Mouse (Mus musculus) MEL (cell line): ENCODE measurements at regions not wholly inside any gene's neighbourhood (a gene's known extent, or its start where the extent isn't known, plus 50 kb on each side); places are given as distances from the start of the nearest gene placed in this dataset.

Experiments
- CTCF ChIP-seq, 3 experiments: IDR thresholded peaks in 2 of 3; conservative IDR thresholded peaks in 1 of 3; 2 replicates each; pipeline ENCODE4 v1.5.1; 2011 to 2012; ENCODE audit warnings: low read length in 3 of 3, low read depth in 2 of 3, mild to moderate bottlenecking in 2 of 3, improper control_type of control experiment in 1 of 3, inconsistent platforms in 1 of 3, mixed read lengths in 1 of 3, moderate library complexity in 1 of 3; ENCODE audit not compliant: control insufficient read depth in 1 of 3, insufficient read depth in 1 of 3, poor library complexity in 1 of 3, severe bottlenecking in 1 of 3
- ELF1 ChIP-seq: IDR thresholded peaks from 2 replicates; pipeline ENCODE4 v1.6.1; 2014; ENCODE audit warnings: low read depth, mild to moderate bottlenecking, inconsistent platforms, low read length, improper control_type of control experiment, moderate library complexity
- EP300 ChIP-seq, 2 experiments: IDR thresholded peaks; 2 replicates each; pipeline ENCODE4 v1.6.1; 2011; ENCODE audit warnings: improper control_type of control experiment in 2 of 2, low read length in 2 of 2, low read depth in 1 of 2, mild to moderate bottlenecking in 1 of 2
- GATA1 ChIP-seq: IDR thresholded peaks from 2 replicates; pipeline ENCODE4 v1.6.1; 2011; ENCODE audit warnings: low read depth, low read length, improper control_type of control experiment
- MAX ChIP-seq: IDR thresholded peaks from 2 replicates; pipeline ENCODE4 v1.6.1; 2011; ENCODE audit warnings: low read length, improper control_type of control experiment
- MEF2A ChIP-seq: IDR thresholded peaks from 2 replicates; pipeline ENCODE4 v1.6.1; 2014; ENCODE audit warnings: low read depth, mild to moderate bottlenecking, inconsistent platforms, low read length, improper control_type of control experiment; ENCODE audit not compliant: poor library complexity, insufficient replicate concordance, severe bottlenecking; ENCODE audit errors: extremely low read depth
- NELFE ChIP-seq: IDR thresholded peaks from 2 replicates; pipeline ENCODE4 v1.6.1; 2011; ENCODE audit warnings: low read depth, low read length, improper control_type of control experiment
- NRF1 ChIP-seq: IDR thresholded peaks from 2 replicates; pipeline ENCODE4 v1.6.1; 2014; ENCODE audit warnings: low read depth, mild to moderate bottlenecking, inconsistent platforms, low read length, improper control_type of control experiment, moderate library complexity; ENCODE audit not compliant: poor library complexity, insufficient read depth, severe bottlenecking
- POLR2A ChIP-seq, 2 experiments: IDR thresholded peaks; 2 replicates each; pipeline ENCODE4 v1.6.1; 2011 to 2012; ENCODE audit warnings: low read length in 2 of 2, mild to moderate bottlenecking in 2 of 2, control low read depth in 1 of 2, improper control_type of control experiment in 1 of 2, low read depth in 1 of 2, moderate library complexity in 1 of 2; ENCODE audit not compliant: control insufficient read depth in 1 of 2, insufficient read depth in 1 of 2, poor library complexity in 1 of 2
- SIN3A ChIP-seq: IDR thresholded peaks from 2 replicates; pipeline ENCODE4 v1.6.1; 2012; ENCODE audit warnings: low read length, improper control_type of control experiment, inconsistent platforms
- TAL1 ChIP-seq: IDR thresholded peaks from 2 replicates; pipeline ENCODE4 v1.6.1; 2012; ENCODE audit warnings: mild to moderate bottlenecking, inconsistent platforms, low read length, moderate library complexity, mixed read lengths
- UBTF ChIP-seq: IDR thresholded peaks from 2 replicates; pipeline ENCODE4 v1.6.1; 2012; ENCODE audit warnings: low read depth, mild to moderate bottlenecking, inconsistent platforms, low read length, improper control_type of control experiment, moderate library complexity, borderline replicate concordance; ENCODE audit not compliant: insufficient read depth
- USF2 ChIP-seq, 2 experiments: IDR thresholded peaks; 2 replicates each; pipeline ENCODE4 v1.6.1; 2011 to 2012; ENCODE audit warnings: improper control_type of control experiment in 2 of 2, low read length in 2 of 2, borderline replicate concordance in 1 of 2, inconsistent platforms in 1 of 2, low read depth in 1 of 2, mild to moderate bottlenecking in 1 of 2; ENCODE audit not compliant: insufficient read depth in 1 of 2
- ZKSCAN1 ChIP-seq: IDR thresholded peaks from 2 replicates; pipeline ENCODE4 v1.6.1; 2012; ENCODE audit warnings: low read depth, mild to moderate bottlenecking, inconsistent platforms, low read length, improper control_type of control experiment, moderate library complexity

DNA sequence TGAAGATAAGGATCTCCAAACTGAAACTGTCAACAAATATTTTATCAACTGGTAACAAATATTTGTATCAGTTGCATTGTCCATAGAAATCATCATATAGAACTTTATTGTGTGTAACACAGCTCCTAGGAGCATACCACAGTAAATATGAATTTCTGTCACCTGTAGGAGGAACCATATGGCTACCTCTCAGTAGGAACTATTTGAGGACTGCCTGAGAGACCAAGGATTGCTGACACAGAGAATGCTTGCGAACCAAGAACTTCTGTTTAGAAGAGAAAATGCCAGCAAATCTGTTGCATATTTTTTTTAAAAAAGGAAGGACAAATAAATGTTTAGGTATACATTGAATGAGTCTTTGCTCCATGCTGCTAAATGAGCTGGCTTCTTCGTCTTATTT, 155.6 kb downstream of the Tpm3-rs7 start:
- TF ChIP-seq MAX (no peak), EP300 (IDR thresholded peaks at IDR 0.05; ENCODE audit: low read depth in 1 of 2, low read length in 2 of 2) (no peak), POLR2A (IDR thresholded peaks at IDR 0.05; ENCODE audit: control insufficient read depth in 1 of 2, insufficient read depth in 1 of 2, low read depth in 1 of 2, low read length in 2 of 2, poor library complexity in 1 of 2) (no peak), MEF2A (no peak), NELFE (no peak), GATA1 (no peak), USF2 (IDR thresholded peaks at IDR 0.05; ENCODE audit: borderline replicate concordance in 1 of 2, insufficient read depth in 1 of 2, low read depth in 1 of 2, low read length in 2 of 2) (no peak), SIN3A (no peak), CTCF (IDR thresholded peaks at IDR 0.05 in 2 of 3, conservative IDR thresholded peaks at IDR 0.05 in 1 of 3; ENCODE audit: control insufficient read depth in 1 of 3, insufficient read depth in 1 of 3, low read depth in 2 of 3, low read length in 3 of 3, poor library complexity in 1 of 3, severe bottlenecking in 1 of 3) (no peak), NRF1 (no peak), ELF1 (no peak), UBTF (no peak), TAL1 (no peak), ZKSCAN1 (no peak)
